Mouse (Mus musculus) c-Kit-positive CD71-negative TER-119-negative erythroid progenitor cells, embryonic 14.5 days (primary cell): ENCODE measurements around the gene Tnfrsf25.

Experiments used
- DNase-seq: peaks from one replicate; pipeline ENCODE4 v3.0.0-alpha.2; 2013; ENCODE audit warnings: low read depth

The Tnfrsf25 gene

DNA sequence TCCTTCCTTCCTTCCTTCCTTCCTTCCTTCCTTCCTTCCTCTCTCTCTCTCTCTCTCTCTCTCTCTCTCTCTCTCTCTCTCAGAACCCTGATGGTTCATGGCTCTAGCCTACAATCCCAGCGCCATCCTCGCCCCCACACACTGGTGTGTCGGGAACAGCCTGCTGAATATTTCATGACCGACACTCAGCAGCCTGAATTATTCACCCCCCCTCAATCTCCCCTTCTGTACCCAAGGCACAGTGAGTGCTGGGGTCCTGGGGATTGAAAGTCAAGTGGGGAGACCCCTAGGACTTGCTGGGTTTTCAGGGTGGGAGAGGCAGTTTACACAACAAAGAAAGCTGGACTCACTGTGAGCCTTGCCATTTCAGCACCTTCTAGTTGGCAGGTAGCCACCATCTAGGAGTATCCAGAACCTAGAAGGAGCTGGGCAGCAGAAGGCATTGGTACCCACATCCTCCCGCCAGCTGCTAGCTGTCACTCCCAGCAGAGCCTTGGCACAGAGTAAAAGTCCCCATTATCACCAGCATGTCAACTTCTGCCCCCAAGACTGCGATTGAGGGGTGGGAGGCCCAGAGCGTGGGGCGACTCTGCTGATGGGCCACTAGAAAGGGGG is 25.9 kb downstream of the Tnfrsf25 start:
- no peak for DNase-seq

DNA sequence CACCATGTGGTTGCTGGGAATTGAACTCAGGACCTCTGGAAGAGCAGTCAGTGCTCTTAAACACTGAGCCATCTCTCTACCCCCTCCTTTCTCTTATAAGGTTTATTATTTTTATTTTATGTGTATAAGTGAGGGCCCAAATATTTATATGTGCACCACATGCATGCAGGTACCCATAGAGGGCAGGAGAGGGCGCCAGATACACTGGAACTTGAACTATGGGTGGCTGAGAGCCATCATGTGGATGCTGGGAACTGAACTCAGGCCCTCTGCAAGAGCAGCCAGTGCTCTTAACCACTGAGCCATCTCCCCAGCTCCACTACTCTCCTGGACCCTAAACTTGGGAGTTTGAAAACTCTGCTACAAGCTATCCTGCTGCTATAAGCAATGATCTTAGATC is 27.9 kb downstream of the Tnfrsf25 start:
- DNase-seq, result no peak

DNA sequence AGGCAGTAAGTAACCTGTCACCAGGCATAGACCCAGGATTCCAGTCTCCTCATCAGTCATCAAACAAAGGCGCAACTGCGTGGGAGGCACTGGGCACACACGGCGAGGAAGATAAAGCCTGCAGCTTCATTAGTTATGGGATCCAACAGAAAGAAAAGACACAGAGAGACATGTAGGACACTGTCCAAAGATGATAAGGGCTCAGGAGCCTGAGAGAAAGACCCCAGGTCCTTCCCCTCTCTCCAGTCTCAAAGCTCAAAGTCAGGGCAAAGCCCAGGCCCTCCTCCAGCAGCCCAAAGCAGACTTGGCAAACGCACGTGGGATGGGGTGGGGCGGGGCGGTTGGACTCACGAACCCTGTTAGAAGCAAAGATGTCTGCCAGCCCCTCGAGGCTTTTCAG is 29.7 kb downstream of the Tnfrsf25 start:
- no peak for DNase-seq

DNA sequence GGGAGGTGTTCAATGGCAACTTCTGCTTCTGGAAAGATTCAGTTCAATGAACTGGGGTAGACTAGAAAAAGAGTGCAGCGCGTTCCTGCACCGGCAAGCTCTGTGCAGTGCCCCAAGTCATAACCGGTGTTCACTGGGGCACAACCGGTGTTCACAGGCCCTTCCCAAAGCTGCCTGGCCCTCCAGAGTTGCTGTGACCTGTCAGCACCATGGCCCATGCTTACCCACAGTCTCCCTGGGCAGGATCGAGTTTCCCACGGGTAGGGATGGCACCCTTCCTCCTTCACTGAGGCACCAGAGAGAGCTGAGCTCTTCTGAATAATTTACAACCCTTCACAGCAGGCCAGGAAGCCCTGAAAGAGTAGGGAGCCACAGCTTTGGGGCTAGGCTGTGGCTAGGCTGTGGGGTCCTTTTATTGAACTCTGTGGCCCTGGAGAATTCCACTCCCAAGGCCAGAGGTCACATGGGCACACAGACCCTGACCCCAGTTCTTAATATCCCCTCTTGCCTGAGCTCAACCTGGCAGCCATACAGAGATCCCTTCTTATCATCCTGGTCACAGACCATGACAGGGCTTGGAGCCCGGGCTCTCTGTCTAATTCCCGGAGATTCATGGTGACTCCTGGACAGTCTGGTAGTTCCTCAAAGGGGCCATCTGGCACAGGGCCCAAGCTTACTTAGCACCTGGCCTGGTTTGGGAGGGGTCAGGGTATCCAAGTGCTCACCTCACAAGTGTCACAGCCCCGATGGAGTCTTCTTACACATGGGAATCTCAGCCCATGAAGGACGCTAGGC is 30.5 kb downstream of the Tnfrsf25 start:
- DNase-seq, result no peak

DNA sequence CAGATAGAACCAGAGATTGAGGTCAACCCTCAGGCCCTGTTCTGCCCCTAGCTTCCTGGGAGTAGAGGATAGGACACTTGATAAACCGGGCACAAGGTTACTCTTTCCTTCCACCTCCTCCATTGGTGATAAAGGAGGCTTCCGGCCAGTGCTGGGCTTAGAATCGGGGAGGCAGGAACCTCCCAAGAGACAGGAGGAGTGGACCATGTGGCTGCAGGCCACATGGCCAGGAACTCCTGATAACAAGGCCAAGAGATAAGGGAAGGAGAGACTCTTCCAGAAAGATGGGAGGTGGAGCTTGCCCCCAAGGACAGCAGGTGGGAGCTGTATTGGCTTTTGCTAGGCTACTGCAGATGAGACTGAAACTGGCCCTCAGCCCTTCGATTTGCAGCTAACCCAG is 34.8 kb downstream of the Tnfrsf25 start:
- no peak for DNase-seq

DNA sequence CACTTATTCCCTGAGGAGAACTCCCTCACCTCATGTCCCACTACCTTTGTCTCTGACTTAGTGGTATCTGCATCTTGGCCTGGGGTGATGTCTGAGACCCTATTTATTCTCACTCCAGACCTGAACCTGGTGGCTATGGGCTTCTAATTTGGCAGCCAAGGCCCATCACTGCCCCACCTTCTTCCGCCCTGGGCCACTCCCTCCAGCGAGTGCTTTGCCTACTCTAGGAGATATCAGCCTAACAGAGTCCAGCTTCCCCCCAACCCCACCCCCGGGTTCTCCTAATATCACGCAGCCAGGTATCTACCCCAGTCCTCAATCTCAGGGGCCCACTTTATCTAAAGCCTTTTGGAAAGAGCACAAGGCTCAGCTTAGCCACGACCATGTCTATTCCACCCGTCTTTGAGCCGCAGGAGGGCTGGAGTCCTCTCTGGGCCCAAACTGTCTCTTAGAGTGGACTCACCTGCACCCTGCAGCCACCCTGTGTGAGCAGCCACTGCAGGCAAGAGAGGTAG is 35.8 kb downstream of the Tnfrsf25 start:
- DNase-seq, result no peak

DNA sequence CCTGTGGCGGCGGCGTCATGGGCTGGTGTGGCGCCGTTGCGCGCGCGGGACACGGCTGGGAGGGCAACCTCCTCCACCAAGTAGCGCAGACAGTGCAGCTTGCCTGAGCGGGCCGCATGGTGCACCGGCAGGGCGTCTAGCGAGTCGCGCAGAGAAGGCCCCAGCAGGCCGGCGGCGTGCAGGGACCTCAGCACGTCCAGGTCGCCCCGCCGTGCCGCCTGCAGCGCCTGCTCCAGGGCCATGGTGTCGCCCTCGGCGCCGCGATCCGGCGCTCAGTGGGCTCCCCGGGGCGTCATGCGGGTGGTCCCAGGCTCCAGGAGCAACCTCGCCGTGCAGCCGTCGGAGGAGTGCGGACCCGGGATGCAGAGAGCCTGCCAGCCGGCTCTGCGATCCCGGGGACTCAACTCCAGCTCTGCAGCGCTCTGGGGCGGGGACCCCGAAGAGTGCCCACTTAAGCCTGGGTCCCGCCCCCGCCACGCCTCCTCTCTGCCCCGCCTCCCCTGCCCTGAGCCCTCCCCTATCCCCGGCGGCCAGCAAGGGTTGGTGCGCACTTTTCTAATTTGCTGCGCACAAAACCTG is 36.3 kb downstream of the Tnfrsf25 start, which contains the start of gene Espn:
Gene Espn, minus strand, starts transcription at position 406 of the 579 bp plus-strand sequence.
- no peak for DNase-seq

DNA sequence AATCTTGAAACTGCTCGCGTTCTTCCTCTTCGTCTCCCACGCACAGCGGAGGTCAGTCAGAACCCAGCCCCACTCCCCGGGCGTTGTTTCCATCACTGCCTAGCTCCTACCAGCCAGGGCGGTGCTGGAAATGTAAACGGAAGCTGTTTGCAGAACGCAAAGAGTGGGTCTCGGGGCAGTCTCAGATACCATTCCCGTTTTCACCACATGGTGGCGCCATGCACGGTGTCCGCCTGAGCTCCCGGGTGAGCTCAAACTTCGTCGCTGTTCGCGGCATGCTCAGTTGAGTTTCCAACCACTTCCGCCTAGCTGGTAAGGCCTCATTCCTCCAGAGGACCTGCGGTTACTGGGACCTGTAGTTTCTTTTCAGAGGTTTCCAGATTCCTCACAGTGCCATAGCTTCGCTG is 38.0 kb downstream of the Tnfrsf25 start:
- DNase-seq, result peak; percentile 94

DNA sequence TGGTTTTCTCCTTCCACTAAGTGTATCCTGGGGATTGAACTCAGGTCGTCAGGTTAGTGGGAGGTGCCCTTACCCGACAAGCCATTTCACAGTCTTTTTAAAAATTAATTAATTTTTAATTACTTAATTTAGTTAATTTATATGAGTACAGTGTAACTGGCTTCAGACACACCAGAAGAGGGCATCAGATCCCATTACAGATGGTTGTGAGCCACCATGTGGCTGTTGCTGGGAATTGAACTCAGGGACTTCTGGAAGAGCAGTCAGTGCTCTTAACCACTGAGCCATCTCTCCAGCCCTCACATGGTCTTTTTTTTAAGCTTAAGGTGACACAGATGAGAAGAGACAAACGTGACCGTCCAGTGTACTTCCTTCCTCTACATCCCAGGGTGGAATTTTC is 39.3 kb downstream of the Tnfrsf25 start:
- DNase-seq, result no peak

DNA sequence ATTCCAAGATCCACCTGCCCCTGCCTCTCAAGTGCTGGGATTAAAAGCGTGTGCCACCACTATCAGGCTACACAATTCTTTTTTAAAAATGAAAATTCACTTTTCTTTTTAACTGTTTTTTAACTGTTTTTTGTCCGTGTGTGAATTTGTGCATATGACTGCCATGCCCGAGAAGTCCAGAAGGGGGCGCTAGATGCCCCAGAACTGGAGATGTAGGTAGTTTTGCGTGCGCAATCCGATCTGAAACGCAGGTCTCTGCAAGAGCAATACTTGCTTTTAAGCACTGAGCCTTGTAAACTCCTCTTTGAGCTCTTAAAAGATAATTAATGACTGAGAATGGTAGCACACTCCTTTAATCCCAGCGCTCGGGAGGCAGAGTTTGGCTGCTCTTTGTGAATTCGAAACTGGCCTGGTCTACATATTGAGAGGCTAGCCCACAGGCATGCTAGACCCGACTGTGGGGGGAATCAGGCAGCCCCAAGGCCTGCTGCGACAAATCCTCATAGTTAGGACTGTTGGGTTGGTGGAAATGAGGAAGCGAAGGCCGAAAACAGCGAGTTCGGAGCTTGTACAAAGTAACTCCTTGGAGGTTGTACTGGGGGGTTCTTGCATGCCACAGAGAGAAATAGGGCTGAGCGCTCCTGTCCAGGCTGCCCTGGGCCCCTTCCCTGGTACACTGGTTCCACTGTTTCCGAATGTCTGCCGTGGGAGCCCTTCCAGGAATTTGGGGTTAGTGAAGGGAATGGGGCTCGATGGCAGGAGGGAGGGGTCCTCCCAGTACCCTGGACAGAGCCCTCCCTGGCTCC is 42.2 kb downstream of the Tnfrsf25 start:
- DNase-seq, result no peak

DNA sequence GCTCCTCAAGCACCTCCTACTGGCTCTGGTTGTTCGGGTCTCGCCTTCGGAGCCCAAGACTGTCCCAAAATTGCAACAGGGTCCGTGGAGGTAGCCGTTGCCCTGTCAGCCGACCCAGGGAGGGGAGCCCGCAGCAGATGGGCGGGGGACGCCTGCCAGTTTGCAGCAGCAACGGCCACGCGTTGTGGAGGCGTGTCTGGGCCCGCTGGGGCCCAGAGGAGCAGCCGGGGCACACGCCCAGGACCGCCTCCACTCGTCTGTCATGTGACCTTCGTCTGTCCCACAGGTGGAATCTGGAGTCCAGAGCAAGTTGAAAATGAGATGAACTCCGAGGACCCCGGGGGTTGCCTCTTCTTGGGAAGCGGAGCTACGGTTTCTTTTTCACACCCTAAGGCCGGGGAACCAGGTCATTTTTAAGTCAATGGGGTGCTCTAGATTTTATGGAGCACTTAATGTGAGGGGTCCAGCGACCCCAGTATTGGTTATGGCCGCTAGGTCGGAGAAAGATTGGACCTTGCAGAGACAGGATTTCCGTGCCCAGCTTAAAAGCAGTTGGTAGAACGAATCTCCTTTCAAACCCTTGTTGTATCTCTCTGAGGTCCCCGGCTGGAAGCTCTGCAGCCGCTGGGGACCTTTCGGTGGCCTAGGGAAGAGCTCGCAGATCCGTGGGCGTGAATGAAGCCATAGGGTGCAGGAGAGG is 43.0 kb downstream of the Tnfrsf25 start, which contains the start of gene Hes2:
Gene Hes2, plus strand, starts transcription at position 283 of the 700 bp plus-strand sequence.
- no peak for DNase-seq

DNA sequence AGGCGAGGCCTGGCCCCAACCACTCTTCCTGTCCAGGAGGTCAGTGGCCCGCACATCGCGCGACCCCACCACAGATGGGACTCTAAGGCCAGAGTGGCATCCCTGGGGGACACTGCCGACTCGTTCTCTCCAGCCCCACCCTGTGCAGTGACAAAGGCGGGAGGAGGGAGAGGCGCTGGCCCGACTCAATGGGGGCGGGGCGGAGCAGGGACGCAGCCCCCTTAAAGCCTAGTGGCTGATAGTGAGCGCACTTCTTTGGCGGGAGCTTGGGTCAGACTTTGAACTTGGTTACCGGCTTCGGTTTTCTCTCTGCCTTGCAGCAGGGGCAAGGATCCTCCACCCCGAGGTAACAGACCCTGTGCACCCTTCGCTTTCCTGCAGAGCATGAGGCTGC is 43.5 kb downstream of the Tnfrsf25 start:
- DNase-seq, result no peak

DNA sequence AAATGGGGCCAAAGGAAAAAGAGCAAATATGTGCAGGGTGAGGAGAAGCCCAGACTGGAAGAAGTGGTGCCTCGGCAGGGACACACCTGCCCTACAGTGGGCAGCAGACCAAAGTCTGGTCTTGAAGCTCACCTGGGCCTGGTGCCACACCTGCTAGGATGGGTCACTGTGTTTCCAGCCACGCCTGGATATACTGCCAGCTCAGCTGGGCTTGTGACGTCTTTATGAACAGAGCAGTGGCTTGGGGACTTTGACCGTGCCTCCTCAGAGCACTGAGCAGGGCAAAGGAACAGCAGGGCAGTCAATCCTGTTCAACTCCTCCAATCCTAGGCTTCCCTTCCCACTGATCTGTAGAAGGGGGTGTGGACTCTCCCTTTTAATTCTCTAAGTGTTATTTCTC is 45.0 kb downstream of the Tnfrsf25 start:
- DNase-seq, result no peak

DNA sequence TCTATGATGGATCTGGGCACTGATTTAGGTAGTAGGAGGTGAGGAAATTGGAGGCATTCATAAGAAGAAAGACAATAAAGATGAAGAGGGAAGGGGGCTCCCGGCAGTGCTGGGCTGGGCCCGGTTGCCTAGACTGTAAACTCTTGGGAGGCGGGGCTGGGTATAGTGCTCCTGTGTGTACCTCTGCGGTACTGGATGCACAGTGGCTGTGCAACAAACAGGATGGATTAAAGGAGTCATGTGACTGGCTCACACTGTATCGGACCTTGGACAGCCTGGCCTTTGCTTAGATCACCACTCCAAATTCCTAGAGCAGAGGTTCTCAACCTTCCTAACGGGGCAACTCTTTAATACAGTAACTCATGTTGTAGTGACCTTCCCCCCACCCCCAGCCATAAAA is 45.9 kb downstream of the Tnfrsf25 start:
- DNase-seq, result no peak

DNA sequence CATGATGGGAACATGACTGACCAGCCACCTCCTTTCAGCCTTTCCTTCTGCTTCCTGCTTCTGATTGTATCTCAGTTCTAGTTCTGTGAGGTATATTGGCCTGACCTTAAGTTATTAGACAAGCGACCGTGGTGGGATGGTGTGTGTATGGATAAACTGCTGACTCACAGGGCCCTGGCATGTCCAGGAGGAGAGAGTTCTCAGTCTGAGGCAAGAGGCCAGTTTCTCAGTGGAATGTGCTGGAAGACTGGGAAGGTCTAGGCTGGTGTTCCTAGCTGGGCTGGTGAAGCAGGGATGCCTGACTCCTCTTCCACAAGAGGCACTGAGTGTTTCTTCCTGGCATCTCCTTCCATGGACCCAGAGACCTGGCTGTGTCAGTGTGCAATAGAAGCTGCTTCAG is 47.0 kb downstream of the Tnfrsf25 start:
- DNase-seq, result no peak

DNA sequence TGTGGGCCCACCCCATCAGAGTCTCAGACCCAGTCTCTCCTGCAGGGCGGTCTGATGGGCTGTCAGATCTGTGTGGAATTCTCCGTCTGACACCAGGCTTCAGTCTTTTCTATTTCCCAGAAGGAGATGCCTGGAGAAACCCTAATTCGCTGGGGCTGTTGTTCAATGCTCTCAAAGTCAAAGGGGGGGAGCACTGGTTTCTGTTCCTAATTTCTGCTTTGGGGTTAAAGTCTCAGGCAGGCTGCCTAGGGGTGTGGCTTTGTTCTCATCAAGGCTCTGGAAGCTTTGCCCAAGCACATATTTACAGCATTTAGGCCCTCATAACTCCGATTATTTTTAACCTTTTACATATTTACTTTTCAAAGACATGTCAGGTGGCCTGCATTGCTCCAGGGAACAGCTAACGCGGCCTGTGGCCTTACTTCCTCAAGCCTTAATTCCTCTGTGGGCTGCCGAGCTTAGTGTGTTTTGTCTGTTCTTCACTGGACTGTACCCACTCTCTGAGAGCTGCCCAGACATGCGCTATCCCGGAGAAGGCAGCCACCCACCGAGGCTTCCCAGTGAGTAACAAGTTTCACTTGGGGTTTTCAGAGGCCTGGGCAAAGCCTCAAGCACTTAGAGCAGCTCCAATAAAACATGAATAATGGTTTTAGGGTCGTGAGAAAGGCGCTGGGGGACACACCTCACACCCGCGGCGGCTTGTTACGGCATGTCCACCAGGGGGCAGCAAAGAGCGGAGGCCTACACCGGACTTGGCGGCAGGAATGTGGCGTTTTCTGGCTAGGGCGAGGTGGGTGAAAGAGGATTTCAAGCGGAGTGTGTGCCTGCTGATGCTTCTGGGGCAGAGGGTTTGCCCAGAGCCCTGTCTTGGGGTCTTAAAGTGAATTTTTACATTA is 49.5 kb downstream of the Tnfrsf25 start:
- DNase-seq, result no peak

DNA sequence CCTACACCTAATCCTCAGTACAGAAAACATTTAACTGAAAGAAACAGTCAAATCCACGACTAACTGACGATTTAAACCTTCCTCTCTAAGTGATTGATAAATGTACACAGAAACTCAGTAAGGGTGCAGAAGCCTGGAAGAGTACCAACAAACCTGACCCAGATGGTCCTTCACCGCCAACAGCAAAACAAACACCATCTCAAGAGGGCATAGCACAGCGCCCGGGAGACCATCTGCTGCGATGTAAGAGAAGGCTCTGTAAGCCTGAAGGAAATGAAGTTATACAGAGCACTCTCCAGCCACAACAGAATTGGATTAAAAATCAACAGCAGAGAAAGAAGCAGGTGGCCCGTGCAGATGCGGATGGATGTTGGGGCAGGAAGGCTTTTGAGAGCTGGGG is 52.3 kb downstream of the Tnfrsf25 start:
- DNase-seq, result no peak

DNA sequence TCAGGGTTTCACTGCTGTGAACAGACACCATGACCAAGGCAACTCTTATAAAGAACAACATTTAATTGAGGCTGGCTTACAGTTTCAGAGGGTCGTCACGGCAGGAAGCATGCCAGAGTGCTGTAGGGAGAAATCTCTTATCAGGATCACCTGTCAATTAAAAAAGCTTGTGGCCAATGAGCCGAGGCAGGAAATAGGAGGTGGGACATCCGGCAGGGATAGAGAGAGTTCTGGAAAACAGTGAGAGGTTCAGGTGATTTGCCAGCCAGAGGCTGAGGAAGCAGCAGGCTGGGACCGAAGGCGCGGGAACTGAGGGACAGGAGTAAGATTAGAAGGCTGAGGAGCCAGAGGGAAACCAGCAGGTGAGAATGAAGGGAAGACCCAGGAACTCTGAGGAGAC is 53.4 kb downstream of the Tnfrsf25 start:
- no peak for DNase-seq
